Mouse (Mus musculus): ENCODE measurements around the gene Prnp.

DNA sequence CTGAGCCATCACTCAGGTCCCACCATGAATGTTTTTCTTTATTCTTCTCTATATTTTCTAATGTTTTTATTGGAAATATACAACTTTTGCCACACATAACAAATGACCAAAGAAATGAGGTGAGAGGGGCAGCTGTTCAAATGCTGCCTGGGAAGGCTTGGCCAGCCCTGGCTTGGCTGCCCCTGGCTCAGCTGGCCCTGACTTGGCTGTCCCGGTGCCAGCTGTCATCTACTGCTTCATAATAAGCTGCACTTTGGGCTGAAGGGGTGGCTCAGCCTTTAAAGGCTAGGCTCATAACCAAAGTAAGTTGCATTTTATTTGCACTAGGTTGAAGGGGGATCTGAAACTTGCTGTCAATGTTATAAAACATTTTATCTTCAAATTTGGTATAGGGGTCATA, 2.9 kb upstream of the Prnp start:
- no peak for TF ChIP-seq POLR2A (IDR thresholded peaks at IDR 0.05; ENCODE audit: low read depth, low read length)
- no peak for TF ChIP-seq CTCF (conservative IDR thresholded peaks at IDR 0.05; ENCODE audit: insufficient read depth, insufficient read length, low read depth, low read length)

Data from kidney, adult 2 months (tissue).